Mouse (Mus musculus): ENCODE results near the gene Sh2d1b2.
A peak's percentile ranks its signal among the peaks of the same experiment; 100 is the strongest.
"Not testable (repeated sequence)": the region's sequence is repeated elsewhere in the genome, so short reads cannot be mapped to it uniquely, and the experiment has no call there.

Sh2d1b2 gene

DNA sequence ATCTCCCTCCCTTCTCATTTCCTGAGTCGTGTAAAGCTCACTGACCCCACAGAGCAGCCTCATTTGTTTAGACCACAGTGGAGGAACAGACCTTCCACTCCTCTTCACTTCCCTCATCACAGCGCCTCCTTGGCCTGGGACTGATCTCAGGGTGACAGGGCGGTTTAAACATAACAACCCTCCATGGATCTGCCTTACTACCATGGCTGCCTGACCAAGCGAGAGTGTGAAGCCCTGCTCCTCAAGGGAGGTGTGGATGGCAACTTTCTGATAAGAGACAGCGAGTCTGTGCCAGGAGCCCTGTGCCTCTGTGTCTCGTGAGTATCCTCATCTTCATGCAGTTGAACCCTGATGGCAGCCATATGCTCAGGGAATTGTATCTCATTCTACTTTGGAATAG, at the start of gene Sh2d1b2:
Gene Sh2d1b2 (plus strand): TSS at position 62 of the 400 bp plus-strand sequence.
- DNase-seq (ENCODE audit: low read depth, low spot score): not testable (repeated sequence)

DNA sequence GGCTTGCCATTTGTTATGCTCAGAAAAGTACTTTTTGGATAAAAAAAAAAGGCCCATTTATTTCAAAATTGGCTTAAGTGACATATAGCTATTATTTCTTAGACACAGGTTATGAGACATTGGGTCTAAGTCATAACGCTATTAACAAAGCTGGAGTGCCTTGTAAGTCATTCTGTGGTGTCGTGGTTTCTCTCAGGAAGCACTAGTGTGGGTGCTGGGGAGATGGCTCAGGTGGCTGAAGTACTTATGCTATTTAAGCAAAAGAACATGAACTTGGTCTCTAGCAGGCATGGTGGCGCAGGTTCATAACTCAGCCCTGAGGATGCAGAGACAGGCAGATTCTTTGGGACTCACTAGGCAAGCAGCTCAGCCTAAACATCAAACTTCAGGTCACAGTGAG, 47.4 kb upstream of the Sh2d1b2 start:
- DNase-seq (ENCODE audit: low read depth, low spot score): no peak

- no peak for DNase-seq (ENCODE audit: low read depth, low spot score)
Observed at GRCm38 (mm10) chr1:170186531-170186930, 46.0 kb upstream of the Sh2d1b2 start.

- DNase-seq (ENCODE audit: low read depth, low spot score): peak; percentile 85
Observed at GRCm38 (mm10) chr1:170188601-170189000, 43.9 kb upstream of the Sh2d1b2 start.

DNA sequence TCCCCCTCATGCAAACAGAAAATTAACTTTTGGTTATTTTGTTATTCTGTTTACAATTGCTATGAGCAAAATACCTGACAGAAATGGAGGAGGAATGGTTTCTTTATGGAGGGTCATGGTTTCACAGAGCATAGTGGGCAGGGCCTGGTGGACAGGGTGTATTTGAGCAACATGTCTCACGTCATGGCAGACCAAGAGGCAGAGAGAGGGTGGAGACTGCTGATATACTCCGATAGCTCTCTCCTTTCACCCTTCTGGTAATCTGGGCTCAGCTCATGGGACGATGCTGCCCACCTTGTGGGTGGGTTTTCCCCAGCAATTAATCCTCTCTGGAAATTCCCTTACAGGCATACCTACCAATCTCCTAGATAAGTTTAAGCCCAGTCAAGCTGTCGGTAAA, 42.3 kb upstream of the Sh2d1b2 start:
- no peak for DNase-seq (ENCODE audit: low read depth, low spot score)

- DNase-seq (ENCODE audit: low read depth, low spot score): no peak
Observed at GRCm38 (mm10) chr1:170191925-170192324, 40.6 kb upstream of the Sh2d1b2 start.

- no peak for DNase-seq (ENCODE audit: low read depth, low spot score)
Observed at GRCm38 (mm10) chr1:170196211-170196610, 36.3 kb upstream of the Sh2d1b2 start.

DNA sequence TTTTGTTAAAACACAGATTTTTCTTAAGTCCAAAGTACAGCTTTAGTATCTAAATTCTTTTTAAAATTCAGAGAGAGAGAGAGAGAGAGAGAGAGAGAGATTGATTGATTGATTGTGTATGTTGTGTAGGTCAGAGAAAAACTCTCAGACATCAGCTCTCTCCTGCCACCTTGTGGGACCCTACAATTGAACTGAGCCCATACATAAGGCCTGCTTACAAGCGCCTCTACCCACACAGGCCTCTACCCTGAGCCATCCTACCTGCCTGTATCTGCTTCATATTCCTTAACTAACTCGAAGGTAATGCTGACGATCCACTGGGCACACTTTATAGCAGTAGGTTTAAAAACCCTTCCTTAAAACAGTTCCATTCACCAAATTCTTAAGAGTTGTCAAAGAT, 32.2 kb upstream of the Sh2d1b2 start:
- DNase-seq (ENCODE audit: low read depth, low spot score): no peak

DNA sequence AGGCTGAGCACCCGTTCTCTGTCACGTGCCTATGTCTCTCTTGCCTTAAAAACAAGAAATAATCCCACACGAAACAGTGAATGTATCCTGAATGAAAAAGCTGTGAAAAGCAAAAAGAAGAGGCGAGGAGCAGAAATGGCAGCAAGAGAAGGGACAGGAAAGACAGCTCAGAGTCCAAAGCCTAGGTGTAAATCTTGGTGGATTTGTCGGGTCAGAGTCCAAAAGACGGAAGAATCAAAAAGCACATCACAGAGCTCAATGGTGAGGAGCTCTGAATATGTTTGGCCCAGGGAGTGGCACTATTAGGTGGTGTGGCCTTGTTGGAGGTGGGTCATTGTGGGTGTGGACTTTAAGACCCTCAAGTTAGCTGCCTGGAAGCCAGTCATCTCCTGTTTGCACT, 26.2 kb upstream of the Sh2d1b2 start:
- no peak for DNase-seq (ENCODE audit: low read depth, low spot score)

- no peak for DNase-seq (ENCODE audit: low read depth, low spot score)
Observed at GRCm38 (mm10) chr1:170213181-170213879, 19.2 kb upstream of the Sh2d1b2 start.

GRCm38 (mm10) chr1:170214383-170214756, 18.2 kb upstream of the Sh2d1b2 start:
- no peak for DNase-seq (ENCODE audit: low read depth, low spot score)

- DNase-seq (ENCODE audit: low read depth, low spot score): peak; percentile 78
Observed at GRCm38 (mm10) chr1:170214757-170215522, 17.6 kb upstream of the Sh2d1b2 start, which contains the start of gene Uhmk1. Gene Uhmk1, minus strand, starts transcription at chr1:170215397.

GRCm38 (mm10) chr1:170215590-170215989, 17.0 kb upstream of the Sh2d1b2 start:
- no peak for DNase-seq (ENCODE audit: low read depth, low spot score)

GRCm38 (mm10) chr1:170218091-170218884, 14.3 kb upstream of the Sh2d1b2 start:
- DNase-seq (ENCODE audit: low read depth, low spot score): no peak

DNA sequence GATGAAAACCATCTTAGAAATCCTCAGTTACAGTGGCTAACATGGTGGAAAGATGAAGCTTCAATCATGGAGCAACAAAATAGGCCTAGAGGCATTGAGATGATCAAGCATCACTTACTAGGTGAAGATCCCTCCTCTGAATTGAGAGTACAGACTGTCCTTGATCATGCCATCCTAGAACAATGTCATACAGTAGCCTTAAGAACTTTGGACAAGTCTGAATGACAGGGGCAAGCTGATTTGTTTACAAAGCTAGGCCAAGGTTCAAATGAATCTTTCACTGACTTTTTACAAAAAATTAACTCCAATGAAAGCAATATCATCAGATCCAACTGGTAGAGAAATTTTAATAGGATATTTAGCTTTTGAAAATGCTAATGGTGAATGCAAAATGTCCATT, 12.2 kb upstream of the Sh2d1b2 start:
- DNase-seq (ENCODE audit: low read depth, low spot score): no peak

DNA sequence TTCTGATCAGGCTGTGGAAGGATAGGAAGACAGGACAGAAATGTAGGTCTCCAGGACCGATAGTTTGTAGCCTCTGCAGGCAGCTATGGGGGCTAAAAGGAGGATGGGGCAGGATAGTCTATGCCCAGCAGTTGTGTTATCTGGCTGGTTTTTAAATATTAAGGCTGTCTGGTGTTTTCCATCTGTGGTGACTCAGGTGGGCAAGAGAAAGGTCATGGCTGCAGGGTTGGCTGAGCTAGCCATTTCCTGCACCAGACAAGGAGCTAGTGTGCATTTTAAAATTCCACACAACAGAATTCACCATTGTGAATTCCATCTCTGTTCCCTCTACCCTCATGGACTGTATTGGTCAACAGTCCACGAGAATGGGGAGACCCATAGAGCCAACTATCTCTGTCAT, 9.3 kb upstream of the Sh2d1b2 start:
- no peak for DNase-seq (ENCODE audit: low read depth, low spot score)

- no peak for DNase-seq (ENCODE audit: low read depth, low spot score)
Observed at GRCm38 (mm10) chr1:170245016-170245415, 12.5 kb downstream of the Sh2d1b2 start.

DNA sequence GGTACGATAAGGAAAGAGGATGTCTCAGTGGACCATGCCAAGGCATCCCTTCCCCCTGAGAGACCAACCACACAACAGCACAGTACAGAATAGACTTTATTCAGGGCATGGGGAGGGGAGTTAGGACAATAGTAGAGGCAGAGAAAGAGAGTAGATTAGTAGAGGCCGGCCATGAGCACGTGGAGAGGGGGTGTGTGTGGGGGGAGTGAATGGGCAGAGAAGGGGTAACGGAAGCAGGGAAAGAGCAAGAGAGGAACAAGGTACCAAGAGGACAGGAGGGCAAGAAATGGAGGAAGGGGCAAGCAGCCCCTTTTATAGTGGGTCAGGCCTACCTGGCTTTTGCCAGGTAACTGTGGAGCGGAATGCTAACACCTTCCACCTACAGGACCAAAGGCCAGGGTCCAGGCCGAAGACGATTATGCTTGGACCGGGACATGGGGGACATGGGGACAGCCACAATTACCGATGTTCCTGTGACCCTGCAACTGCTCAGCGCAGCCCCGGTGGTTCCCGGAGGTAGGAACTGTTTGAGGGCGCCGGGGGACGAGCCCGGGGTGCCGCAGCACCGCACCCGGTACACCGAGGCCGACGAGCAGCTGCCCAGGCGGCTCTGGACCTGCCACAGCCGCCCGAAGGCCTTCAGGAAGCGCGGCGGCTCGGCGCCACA, 22.5 kb downstream of the Sh2d1b2 start:
- DNase-seq (ENCODE audit: low read depth, low spot score): no peak

- DNase-seq (ENCODE audit: low read depth, low spot score): peak; percentile 71
Observed at GRCm38 (mm10) chr1:170255560-170255910, 23.0 kb downstream of the Sh2d1b2 start.

DNA sequence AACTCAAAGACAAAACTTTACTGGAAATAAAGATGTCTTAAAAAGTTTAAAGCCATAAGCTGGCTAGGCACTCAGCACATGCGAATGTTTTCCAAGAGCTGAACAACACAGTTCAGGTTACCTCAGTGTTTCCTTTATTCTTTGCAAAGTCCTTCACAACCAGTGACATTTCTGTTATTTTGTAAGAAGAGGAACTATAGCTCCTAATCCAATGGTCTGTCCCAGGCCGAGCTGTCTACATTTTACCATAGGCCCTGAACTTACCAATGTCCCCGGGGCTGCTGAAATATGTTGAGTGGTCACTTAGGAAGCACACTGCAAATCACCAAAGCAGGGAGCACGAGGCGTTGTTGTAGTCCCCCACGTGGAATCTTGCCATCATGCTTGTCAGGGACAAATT, 37.7 kb downstream of the Sh2d1b2 start:
- DNase-seq (ENCODE audit: low read depth, low spot score): no peak

DNA sequence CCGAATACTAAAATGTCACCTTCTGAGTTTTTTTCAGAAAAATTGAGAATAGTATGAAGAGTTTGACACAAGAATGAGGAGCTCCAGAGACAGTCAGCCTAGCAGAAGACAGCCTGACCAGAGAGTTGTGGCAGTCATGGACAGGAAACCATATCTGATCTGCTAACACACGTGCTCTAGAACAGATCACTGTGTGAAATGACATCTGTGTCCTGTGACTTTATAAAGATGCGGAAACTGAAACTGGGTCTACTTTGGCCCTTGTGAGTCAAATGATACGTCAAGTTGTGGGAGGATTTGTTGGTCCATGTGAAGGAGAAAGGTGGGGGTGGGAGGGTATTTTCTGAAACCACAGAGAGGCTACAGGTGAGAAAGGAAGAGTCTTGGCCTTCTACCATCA, 38.1 kb downstream of the Sh2d1b2 start:
- no peak for DNase-seq (ENCODE audit: low read depth, low spot score)

- DNase-seq (ENCODE audit: low read depth, low spot score): no peak
Observed at GRCm38 (mm10) chr1:170273252-170273651, 40.7 kb downstream of the Sh2d1b2 start.

All from skeletal muscle tissue, adult 2 months (tissue).